Mouse (Mus musculus) cortical plate, adult 2 months (tissue): ENCODE measurements at regions not wholly inside any gene's neighbourhood (a gene's known extent, or its start where the extent isn't known, plus 50 kb on each side); places are given as distances from the start of the nearest gene placed in this dataset.
"Not testable (repeated sequence)": the region's sequence is repeated elsewhere in the genome, so short reads cannot be mapped to it uniquely, and the experiment has no call there.

Source experiments
- CTCF ChIP-seq: fragments of 200-500 bp; IDR thresholded peaks from 2 replicates; pipeline ENCODE4 v1.5.1; 2011; ENCODE audit warnings: mild to moderate bottlenecking, control low read depth, low read length; ENCODE audit not compliant: insufficient read depth; ENCODE audit errors: extremely low read depth
- POLR2A ChIP-seq: fragments of 200-500 bp; IDR thresholded peaks from 2 replicates; pipeline ENCODE4 v1.6.1; 2011; ENCODE audit warnings: mild to moderate bottlenecking, low read length, control low read depth; ENCODE audit not compliant: insufficient read depth; ENCODE audit errors: extremely low read depth

- TF ChIP-seq POLR2A, CTCF: not testable (repeated sequence)
Measured at GRCm38 (mm10) chr8:89924697-89925096, 423.4 kb downstream of the Tox3 start.
